Mouse (Mus musculus) layer of hippocampus, adult 2 months (tissue): Measurements from ENCODE around the gene Xirp1. TPM values are rescaled to one million over a fixed set of nuclear protein-coding genes. Genes with fewer than 3 reads are reported as not detected.
A peak's percentile ranks its signal among the peaks of the same experiment; 100 is the strongest.

Experiments
- DNase-seq, 2 experiments: peaks; one replicate each; pipeline ENCODE4 v3.0.0; 2022; ENCODE audit warnings: low spot score in 2 of 2
- H3K27ac ChIP-seq: fragments of 200-600 bp; 2 replicates; pipeline ENCODE4 v1.8.1; 2022
- H3K4me3 ChIP-seq: fragments of 200-600 bp; 2 replicates; pipeline ENCODE4 v1.8.1; 2022; ENCODE audit warnings: mild to moderate bottlenecking
- CTCF ChIP-seq: fragments of 200-600 bp; conservative IDR thresholded peaks from 2 replicates; pipeline ENCODE4 v1.8.1; 2022; ENCODE audit warnings: antibody characterized with exemption, mild to moderate bottlenecking, moderate library complexity
- total RNA-seq, 2 experiments: library from RNA; stranded (reverse); gene quantifications; 2 replicates each; pipeline ENCODE4 v1.2.3; 2021

The Xirp1 gene
- total RNA-seq, 2 experiments from 2014 or later = 0.10 to 0.23 TPM

- Histone ChIP-seq H3K4me3 (no peak overlapping the region), H3K27ac (peak overlapping the region; percentile 21; the same call in 1 of the 2 replicates)
- DNase-seq = no peak
- no peak for TF ChIP-seq CTCF
These were observed 52.4 kb downstream of the Xirp1 start for GRCm38 (mm10) chr9:119970763-119971656.

GRCm38 (mm10) chr9:119970221-119970620 lies 53.2 kb downstream of the Xirp1 start:
- no peak for DNase-seq

DNA sequence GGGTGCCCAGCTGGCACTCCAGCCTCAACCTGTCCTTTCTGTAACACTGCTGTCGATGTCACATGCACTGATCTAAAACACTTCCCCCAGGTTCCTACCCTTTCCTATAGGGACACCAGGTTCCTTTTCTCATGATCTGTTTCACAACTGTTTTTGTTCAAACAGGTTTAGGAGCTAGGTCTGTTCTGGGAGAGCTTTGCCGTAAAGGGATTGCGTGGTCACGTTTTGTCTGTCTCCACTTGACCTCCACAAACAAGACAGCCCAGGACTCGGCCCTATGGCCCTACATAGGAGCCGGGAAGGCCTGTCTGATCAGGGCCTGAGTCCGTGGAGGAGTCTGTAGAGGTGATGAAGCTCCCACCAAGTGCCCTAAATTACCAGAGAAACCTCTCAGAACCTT lies 53.6 kb downstream of the Xirp1 start:
- no peak overlapping the region for H3K27ac ChIP-seq
- TF ChIP-seq CTCF = no peak

More at GRCm38 (mm10) chr9:119970221-119970620, 53.2 kb downstream of the Xirp1 start:
- H3K4me3 ChIP-seq = no peak overlapping the region
- peak; percentile 60 for TF ChIP-seq CTCF
- peak overlapping the region; percentile 21; the same call in 1 of the 2 replicates for H3K27ac ChIP-seq

DNA sequence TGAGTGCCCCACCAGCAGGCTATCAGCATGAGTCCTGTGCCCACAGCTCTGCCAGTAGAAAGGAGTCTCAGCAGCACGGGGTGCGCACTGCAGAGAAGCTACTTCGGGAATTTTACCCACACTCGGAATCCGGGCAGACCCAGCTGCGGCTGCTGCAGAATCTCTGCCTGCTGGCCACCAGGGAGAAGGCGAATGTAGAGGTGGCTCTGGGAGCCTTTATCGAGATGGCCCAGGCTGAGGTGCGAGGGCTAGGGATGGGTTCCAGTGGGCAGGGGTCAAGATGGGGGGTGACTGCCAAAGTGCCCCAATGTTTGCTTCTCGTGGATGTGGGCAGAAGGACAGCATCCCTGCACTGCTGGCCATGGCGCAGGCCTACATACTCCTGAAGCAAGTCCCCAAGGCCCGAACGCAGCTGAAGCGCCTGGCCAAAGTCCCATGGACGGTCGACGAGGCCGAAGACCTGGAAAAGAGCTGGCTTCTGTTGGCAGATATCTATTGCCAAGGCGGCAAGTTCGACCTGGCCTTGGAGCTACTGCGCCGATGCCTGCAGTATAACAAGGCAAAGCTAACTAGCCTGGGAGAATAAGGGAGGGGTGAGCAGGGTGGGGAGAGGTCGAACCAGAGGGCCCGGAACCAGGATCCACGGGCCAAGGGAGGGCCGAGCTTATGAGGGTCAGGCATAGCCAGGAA lies 57.0 kb downstream of the Xirp1 start:
- TF ChIP-seq CTCF = no peak
- no peak for DNase-seq
- no peak overlapping the region for H3K27ac ChIP-seq
- no peak overlapping the region for H3K4me3 ChIP-seq

More for the DNA sequence above, 53.6 kb downstream of the Xirp1 start:
- no peak for DNase-seq
- H3K4me3 ChIP-seq = no peak overlapping the region

- Histone ChIP-seq H3K4me3 (no peak overlapping the region), H3K27ac (no peak overlapping the region)
- DNase-seq = no peak
- TF ChIP-seq CTCF = no peak
These were observed 58.2 kb downstream of the Xirp1 start for GRCm38 (mm10) chr9:119965186-119965585.

DNA sequence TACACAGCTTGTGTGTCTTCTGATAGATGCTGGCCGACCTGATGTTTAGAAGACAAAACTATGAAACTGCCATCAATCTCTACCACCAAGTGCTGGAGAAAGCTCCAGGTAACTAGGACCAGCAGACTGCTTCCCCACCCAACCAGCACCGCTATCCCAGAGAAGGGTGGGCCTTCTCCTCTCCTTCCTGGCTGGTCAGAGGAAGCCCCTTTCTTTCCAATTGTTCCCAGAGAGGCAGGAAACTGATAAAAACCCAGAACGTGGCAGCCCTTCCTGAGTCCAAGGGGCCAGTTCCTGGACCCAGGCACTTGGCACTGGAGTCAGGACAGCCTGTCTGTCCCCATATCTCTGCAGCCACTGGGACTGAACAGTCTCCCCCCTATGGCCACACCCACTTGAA lies 59.2 kb downstream of the Xirp1 start:
- DNase-seq = no peak
- H3K4me3 ChIP-seq = no peak overlapping the region
- H3K27ac ChIP-seq = no peak overlapping the region
- TF ChIP-seq CTCF = no peak

Other genes starting within 250 kb of the Xirp1 start
- not detected for gene Scn11a, start 198.1 kb downstream of the Xirp1 start, total RNA-seq
- 10 to 100 TPM; 76.5 to 84.9 TPM for gene Wdr48, start 128.7 kb downstream of the Xirp1 start, total RNA-seq
- 10 to 100 TPM; 33.1 to 40.8 TPM for gene Gorasp1, start 86.0 kb downstream of the Xirp1 start, total RNA-seq
- under 1 TPM; 0.49 to 0.92 TPM for gene Ttc21a, start 86.0 kb downstream of the Xirp1 start, total RNA-seq
- 10 to 100 TPM; 13.7 TPM for gene Csrnp1, start 38.9 kb downstream of the Xirp1 start, total RNA-seq
- 10 to 100 TPM; 30.8 to 31.7 TPM for gene Cx3cr1, start 46.3 kb upstream of the Xirp1 start, total RNA-seq
- not detected for gene Ccr8, start 68.5 kb upstream of the Xirp1 start, total RNA-seq
- gene Slc25a38, start 86.8 kb upstream of the Xirp1 start, total RNA-seq = 10 to 100 TPM; 26.1 to 26.4 TPM
- 100 to 1,000 TPM; 440 to 441 TPM for gene Rpsa, start 104.1 kb upstream of the Xirp1 start, total RNA-seq
- 100 to 1,000 TPM; 305 to 312 TPM for gene Mobp, start 126.1 kb upstream of the Xirp1 start, total RNA-seq